Mouse (Mus musculus): Measurements from ENCODE around the gene Vti1a.

Vti1a gene

DNA sequence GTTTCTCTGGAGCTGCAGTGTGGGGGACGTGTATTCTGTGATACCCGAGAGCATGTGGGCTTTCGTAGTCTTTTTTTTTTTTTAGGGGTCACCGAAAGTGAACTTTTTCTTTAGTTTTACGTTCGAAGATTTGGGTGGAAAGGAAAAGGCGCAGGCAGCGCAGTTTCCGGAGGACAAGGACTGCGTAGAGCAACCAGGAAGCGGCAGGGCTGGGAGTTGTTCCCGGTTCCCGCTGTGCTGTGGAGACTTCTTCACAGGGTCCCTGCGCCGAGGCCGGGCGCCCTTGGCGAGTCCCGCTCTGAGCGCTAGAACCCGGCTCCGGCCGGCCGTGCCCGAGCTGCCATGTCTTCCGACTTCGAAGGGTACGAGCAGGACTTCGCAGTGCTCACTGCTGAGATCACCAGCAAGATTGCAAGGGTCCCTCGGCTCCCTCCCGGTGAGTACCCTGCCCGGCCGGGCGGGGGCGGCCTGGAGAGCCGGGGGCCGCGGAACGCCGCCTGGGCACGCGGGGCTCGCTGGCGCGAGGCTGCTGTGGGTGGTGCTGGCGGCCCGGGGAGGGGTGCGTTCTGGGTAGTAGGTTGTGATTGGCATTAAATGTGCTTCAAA is at the start of gene Vti1a:
Vti1a (plus strand) TSS at position 187 of the 606 bp plus-strand sequence.
- peak; percentile 90 for DNase-seq

- no peak for DNase-seq
These were observed 49.3 kb upstream of the Vti1a start for GRCm38 (mm10) chr19:55266786-55267185.

GRCm38 (mm10) chr19:55268150-55268549 is 47.9 kb upstream of the Vti1a start:
- no peak for DNase-seq

- no peak for DNase-seq
These were observed 47.0 kb upstream of the Vti1a start for GRCm38 (mm10) chr19:55269051-55269450.

DNA sequence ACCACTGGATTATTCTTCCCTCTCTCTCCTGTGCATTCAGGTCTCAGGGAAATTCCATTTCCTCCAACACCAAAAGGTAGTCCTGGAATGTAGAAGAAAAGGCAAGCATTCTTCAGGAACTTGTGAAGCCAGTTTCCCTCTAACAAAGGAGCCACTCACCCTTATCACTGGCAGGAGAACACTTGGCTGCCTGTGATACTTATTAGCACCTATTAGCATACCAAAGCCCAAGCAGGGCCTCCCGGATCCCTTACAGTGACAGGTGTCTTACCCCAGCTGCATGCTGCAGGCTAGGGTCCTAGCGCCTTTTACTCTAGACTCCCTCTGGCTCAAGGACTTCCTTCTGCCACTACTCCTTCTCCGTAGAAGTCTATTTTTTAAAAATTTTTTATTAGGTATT is 44.6 kb upstream of the Vti1a start:
- no peak for DNase-seq

DNA sequence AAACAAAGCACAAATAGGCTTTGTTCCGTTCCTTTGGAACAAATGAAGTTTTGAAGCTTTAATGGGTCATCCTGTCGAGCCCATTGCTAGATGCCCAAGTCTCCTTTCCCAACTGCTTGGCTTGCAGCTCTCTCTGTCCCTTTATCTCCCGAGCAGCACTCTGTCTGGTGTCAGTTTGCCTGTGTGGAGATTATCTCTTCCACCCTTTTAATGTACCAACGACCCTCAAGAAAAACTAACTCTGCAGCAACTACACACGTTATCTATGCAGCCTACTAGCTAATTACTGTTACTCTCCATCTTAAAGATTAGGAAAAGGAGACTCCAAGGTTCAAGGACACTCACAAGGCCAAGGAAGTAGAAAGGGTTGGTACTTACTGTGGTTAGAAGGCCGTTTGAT is 42.8 kb upstream of the Vti1a start:
- no peak for DNase-seq

- DNase-seq = no peak
These were observed 40.0 kb upstream of the Vti1a start for GRCm38 (mm10) chr19:55276100-55276499.

DNA sequence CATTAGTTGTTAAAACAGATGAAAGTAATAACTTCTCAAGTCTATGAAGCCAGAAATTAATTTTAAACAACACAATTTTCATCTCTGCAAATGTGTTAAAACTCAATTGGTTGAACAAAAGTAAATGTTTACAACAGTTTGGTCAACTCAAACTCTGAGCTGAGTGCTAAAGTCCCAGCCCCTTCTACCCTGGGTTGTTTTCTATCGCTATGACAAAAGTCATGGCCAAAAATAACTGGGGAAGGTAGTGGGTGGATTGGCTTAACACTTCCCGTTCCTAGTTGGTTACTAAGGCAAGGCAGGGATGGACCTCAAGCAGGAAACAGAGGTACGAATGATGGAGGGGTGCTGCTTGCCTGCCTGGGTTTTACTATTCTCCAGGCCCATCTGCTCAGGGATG is 39.3 kb upstream of the Vti1a start:
- DNase-seq = no peak

DNA sequence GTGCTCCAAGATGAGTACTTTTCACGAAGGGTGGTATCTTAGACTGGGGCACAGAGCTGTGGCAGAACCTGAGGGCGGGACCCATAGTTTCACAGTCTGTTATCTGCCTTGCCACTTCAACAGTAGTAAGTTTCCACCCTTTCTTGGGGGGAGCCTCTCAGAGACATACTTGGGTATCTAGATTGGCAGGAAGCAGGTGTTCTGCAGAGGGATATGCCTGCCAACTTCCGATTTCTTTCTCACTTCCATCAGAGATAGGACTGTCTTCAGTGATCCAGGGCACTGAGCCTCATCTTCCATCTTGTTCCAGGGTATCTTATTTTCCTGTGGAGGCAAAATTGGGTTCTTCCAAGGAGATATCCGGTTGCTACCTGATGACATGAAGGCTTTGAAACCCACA is 32.0 kb upstream of the Vti1a start:
- DNase-seq = no peak

- no peak for DNase-seq
These were observed 30.1 kb upstream of the Vti1a start for GRCm38 (mm10) chr19:55286034-55286433.

GRCm38 (mm10) chr19:55288974-55289373 is 27.1 kb upstream of the Vti1a start:
- no peak for DNase-seq

- no peak for DNase-seq
These were observed 25.3 kb upstream of the Vti1a start for GRCm38 (mm10) chr19:55290621-55291270.

DNA sequence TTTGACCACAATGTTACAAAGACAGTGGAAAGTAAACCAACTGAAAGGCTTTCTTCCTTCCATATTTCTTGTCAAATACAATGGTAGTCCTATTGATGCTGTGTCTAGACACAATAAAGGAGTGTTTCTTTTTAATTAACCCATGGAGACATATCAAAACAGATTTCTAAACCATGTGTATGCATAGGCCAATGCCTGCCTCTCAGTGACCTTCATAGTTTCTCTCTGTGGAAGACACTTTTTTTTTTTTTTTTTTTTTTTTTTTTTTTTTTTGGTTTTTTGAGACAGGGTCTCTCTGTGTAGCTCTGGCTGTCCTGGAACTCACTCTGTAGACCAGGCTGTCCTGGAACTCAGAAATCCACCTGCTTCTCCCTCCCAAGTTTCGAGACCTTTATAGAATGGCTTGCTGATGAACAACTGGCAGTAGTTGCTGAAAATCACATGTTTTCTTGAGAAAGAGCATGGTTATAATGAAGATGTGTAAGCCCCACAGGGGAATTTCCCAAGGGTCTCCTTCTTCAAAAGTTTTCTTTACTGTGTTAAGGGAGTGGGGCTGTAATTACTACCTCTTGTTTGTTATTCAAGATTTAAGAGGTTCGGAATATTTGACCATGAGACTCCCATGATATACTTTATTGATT is 23.8 kb upstream of the Vti1a start:
- DNase-seq = no peak

GRCm38 (mm10) chr19:55293175-55293574 is 22.9 kb upstream of the Vti1a start:
- DNase-seq = no peak

- no peak for DNase-seq
These were observed 21.0 kb upstream of the Vti1a start for GRCm38 (mm10) chr19:55295075-55295474.

GRCm38 (mm10) chr19:55295556-55295955 is 20.5 kb upstream of the Vti1a start:
- no peak for DNase-seq

DNA sequence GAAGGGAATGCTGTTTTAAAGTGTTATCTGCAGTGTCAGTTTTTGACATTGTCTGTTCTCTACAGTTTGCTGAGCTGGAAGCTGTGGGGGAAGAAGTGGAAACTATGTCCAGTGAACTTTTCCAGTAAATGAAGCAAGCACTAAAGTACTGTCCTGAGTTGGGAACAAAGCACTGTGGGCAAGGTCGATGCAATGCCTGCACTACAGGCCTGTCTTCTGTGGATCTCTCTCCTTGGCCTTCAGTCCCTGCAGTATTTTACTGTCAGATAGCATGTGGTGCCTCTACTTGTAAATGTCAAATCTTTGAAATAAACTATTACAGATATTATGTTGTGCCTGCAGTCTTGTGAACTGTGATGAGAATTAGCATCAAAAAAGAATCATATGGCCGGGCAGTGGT is 19.8 kb upstream of the Vti1a start:
- DNase-seq = no peak

- no peak for DNase-seq
These were observed 18.6 kb upstream of the Vti1a start for GRCm38 (mm10) chr19:55297489-55297888.

DNA sequence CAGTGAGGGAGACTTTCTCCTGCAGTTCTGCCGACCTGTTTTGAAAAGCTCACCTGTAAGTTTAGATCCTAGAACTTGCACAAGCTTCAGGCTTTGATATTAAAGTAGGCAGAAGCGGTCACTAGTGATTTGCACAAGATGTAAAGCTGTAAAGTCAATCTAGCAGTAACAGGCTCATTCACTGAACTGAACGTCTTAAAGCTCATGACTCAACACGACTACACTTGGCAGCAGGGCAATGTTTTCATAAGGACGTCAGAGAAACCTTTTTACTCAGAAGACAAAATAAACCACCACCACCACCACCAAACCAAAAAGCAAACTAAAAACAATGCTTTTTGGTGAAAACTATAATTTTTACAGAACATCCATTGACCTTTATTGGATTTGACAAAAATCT is 18.1 kb upstream of the Vti1a start:
- DNase-seq = no peak

- no peak for DNase-seq
These were observed 16.7 kb upstream of the Vti1a start for GRCm38 (mm10) chr19:55299378-55299777.

GRCm38 (mm10) chr19:55300525-55300924 is 15.6 kb upstream of the Vti1a start:
- DNase-seq = no peak

- no peak for DNase-seq
These were observed 11.1 kb upstream of the Vti1a start for GRCm38 (mm10) chr19:55305024-55305423.

DNA sequence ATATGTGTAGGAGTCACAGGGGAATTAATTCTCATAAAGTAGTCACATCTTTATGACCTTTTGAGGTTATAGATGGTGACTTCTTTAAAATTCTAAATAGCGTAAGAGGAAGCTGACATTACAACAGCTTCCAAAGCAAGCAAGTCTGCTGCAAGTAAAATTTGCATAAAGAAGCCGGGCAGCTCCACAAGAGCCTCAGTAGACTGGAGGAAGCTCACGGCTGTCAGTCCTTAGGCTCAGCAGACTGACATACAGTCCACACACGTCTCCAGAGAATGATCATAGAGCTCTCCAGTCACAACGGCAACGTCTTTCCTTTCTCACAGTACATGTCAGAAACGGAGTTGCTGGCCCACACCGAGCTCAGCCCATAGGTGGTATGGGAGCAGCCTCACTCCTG is 4.2 kb upstream of the Vti1a start:
- DNase-seq = no peak

DNA sequence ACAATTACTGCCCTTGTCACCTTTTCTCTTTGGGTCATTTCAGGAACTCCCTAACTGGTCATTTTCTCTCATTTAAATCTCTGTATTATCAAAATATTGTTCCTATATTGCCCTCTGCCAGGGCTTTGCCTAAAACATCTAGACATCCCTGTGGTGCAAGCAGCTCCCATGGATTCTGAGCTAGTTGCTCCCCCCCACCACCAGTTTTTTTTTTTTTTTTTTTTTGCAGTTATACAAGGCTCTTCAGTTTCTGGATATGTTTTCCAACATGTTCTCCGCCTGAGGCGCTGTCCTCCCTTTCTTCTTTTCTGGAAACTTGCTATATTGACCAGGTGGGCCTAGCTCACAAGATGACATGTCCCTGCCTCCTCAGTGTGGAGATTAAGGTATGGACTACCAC is 2.4 kb upstream of the Vti1a start:
- no peak for DNase-seq
